Mouse (Mus musculus) neural tube, embryonic 11.5 days (tissue): Measurements from ENCODE around the gene Rpl22. TPM values are rescaled to one million over a fixed set of nuclear protein-coding genes. Genes with fewer than 3 reads are reported as not detected.

Source experiments
- ATAC-seq: fragments of 200-750 bp; cut with Nextera tagmentation; 2 replicates; pipeline ENCODE4 v1.8.0; 2017; ENCODE audit warnings: moderate number of reproducible peaks, mild to moderate bottlenecking, moderate TSS enrichment, moderate library complexity; ENCODE audit not compliant: insufficient read depth, low FRiP score, low TSS enrichment
- DNase-seq: peaks from one replicate; pipeline ENCODE4 v3.0.0-alpha.2; 2015; ENCODE audit warnings: low spot score
- H3K27ac ChIP-seq: fragments of 300-500 bp; sonication (generic); 2 replicates; pipeline ENCODE4 v1.5.1; 2014; ENCODE audit warnings: low read depth, mild to moderate bottlenecking, low read length
- H3K27me3 ChIP-seq: fragments of 300-500 bp; sonication (generic); 2 replicates; pipeline ENCODE4 v1.6.1; 2014; ENCODE audit warnings: mild to moderate bottlenecking, low read length, mixed read lengths; ENCODE audit not compliant: control insufficient read depth, insufficient read depth
- H3K36me3 ChIP-seq: fragments of 300-500 bp; sonication (generic); 2 replicates; pipeline ENCODE4 v1.6.1; 2014; ENCODE audit warnings: mild to moderate bottlenecking, low read length, moderate library complexity, mixed read lengths; ENCODE audit not compliant: control insufficient read depth, insufficient read depth
- H3K4me1 ChIP-seq: fragments of 300-500 bp; sonication (generic); 2 replicates; pipeline ENCODE4 v1.6.1; 2014; ENCODE audit warnings: low read length, mixed read lengths; ENCODE audit not compliant: control insufficient read depth, insufficient read depth
- H3K4me2 ChIP-seq: fragments of 300-500 bp; sonication (generic); 2 replicates; pipeline ENCODE4 v1.6.1; 2014; ENCODE audit warnings: low read depth, mild to moderate bottlenecking, moderate library complexity
- H3K4me3 ChIP-seq: fragments of 300-500 bp; sonication (generic); 2 replicates; pipeline ENCODE4 v1.5.1; 2014; ENCODE audit warnings: low read depth, low read length
- H3K9ac ChIP-seq: fragments of 300-500 bp; sonication (generic); 2 replicates; pipeline ENCODE4 v1.6.1; 2014; ENCODE audit warnings: mild to moderate bottlenecking, low read length
- H3K9me3 ChIP-seq: fragments of 300-500 bp; sonication (generic); 2 replicates; pipeline ENCODE4 v1.6.1; 2016; ENCODE audit warnings: low read length; ENCODE audit not compliant: control insufficient read depth
- WGBS: fragments of 180-500 bp; shearing (Covaris S2); extraction: QIAGEN DNeasy Blood & Tissue Kit; methylation state at CpG from one replicate; pipeline ENCODE4 v1.1.7; 2014; 5-methylcytosine and 5-hydroxymethylcytosine counted together
- polyA plus RNA-seq: library from polyadenylated mRNA; unstranded; fragments of >200 nt; fragmentation: Nextera tagmentation; extraction: Ambion mirVana; gene quantifications from 2 replicates; pipeline ENCODE4 v1.2.1, GENCODE M21; 2014

Gene Rpl22
- polyA plus RNA-seq, 1 experiment from 2014 or later, result 311 TPM

- peaks cover 34% of the 10 kb centered on the region for H3K27me3 ChIP-seq
- no peak overlapping the region for H3K27ac ChIP-seq
- DNase-seq, result no peak
- no peak overlapping the region for H3K4me2 ChIP-seq
- H3K4me3 ChIP-seq, result no peak overlapping the region
- peaks cover 49% of the 10 kb centered on the region for H3K4me1 ChIP-seq
- no peaks in the 10 kb centered on the region for H3K9me3 ChIP-seq
- 41% methylated on average over 10 of the region's 10 CpGs for WGBS
- ATAC-seq, result no peak
- no peaks in the 10 kb centered on the region for H3K36me3 ChIP-seq
- H3K9ac ChIP-seq, result no peak overlapping the region
Observed at GRCm38 (mm10) chr4:152294188-152294929, 31.2 kb upstream of the Rpl22 start.

- Histone ChIP-seq H3K27ac (no peak overlapping the region), H3K4me2 (no peak overlapping the region), H3K9me3 (no peaks in the 10 kb centered on the region), H3K4me1 (peaks cover 40% of the 10 kb centered on the region), H3K9ac (no peak overlapping the region), H3K4me3 (no peak overlapping the region), H3K27me3 (peaks cover 20% of the 10 kb centered on the region), H3K36me3 (no peaks in the 10 kb centered on the region)
- no peak for ATAC-seq
- no peak for DNase-seq
- 57% methylated on average over 4 of the region's 4 CpGs for WGBS
Observed at GRCm38 (mm10) chr4:152295916-152296315, 29.6 kb upstream of the Rpl22 start.

- Histone ChIP-seq H3K4me2 (peak overlapping the region; percentile 37), H3K27me3 (peaks cover 16% of the 10 kb centered on the region), H3K4me1 (peaks cover 36% of the 10 kb centered on the region), H3K4me3 (peak overlapping the region; percentile 92), H3K36me3 (no peaks in the 10 kb centered on the region), H3K9me3 (no peaks in the 10 kb centered on the region), H3K27ac (no peak overlapping the region), H3K9ac (peak overlapping the region; percentile 0; the same call in 1 of the 2 replicates)
- ATAC-seq, result no peak
- 25% methylated on average over 8 of the region's 8 CpGs for WGBS
- no peak for DNase-seq
Observed at GRCm38 (mm10) chr4:152296371-152296770, 29.2 kb upstream of the Rpl22 start.

- H3K36me3 ChIP-seq, result no peaks in the 10 kb centered on the region
- peak within 1 kb of the TSS; percentile 71 for H3K27ac ChIP-seq
- DNase-seq (peak; percentile 100), ATAC-seq (peak; percentile 90)
- no peaks in the 10 kb centered on the region for H3K9me3 ChIP-seq
- peaks cover 31% of the 10 kb centered on the region for H3K4me1 ChIP-seq
- peak within 1 kb of the TSS; percentile 92 for H3K4me3 ChIP-seq
- WGBS, result under 1% methylated on average over 114 of the region's 119 CpGs
- peak within 1 kb of the TSS; percentile 94 for H3K9ac ChIP-seq
- peaks cover 11% of the 10 kb centered on the region; the same call in 1 of the 2 replicates for H3K27me3 ChIP-seq
- H3K4me2 ChIP-seq, result peak within 1 kb of the TSS; percentile 94
Observed at GRCm38 (mm10) chr4:152296874-152297861, 28.4 kb upstream of the Rpl22 start, which contains the start of gene Icmt. Icmt (plus strand) TSS chr4:152297227.

- WGBS, result 89% methylated on average over 14 of the region's 14 CpGs
- DNase-seq (no peak), ATAC-seq (no peak)
- Histone ChIP-seq H3K9ac (no peak overlapping the region), H3K36me3 (no peaks in the 10 kb centered on the region; the same call in 1 of the 2 replicates), H3K9me3 (no peaks in the 10 kb centered on the region), H3K4me2 (no peak overlapping the region), H3K27me3 (peaks cover 7% of the 10 kb centered on the region; the same call in 1 of the 2 replicates), H3K27ac (no peak overlapping the region), H3K4me3 (no peak overlapping the region), H3K4me1 (peaks cover 16% of the 10 kb centered on the region)
Observed at GRCm38 (mm10) chr4:152298836-152299235, 26.7 kb upstream of the Rpl22 start.

GRCm38 (mm10) chr4:152300375-152300774, 25.2 kb upstream of the Rpl22 start:
- Histone ChIP-seq H3K27me3 (peaks cover 6% of the 10 kb centered on the region; the same call in 1 of the 2 replicates), H3K36me3 (no peaks in the 10 kb centered on the region; the same call in 1 of the 2 replicates), H3K4me1 (peaks cover 9% of the 10 kb centered on the region; the same call in 1 of the 2 replicates), H3K4me2 (no peak overlapping the region), H3K9me3 (no peaks in the 10 kb centered on the region), H3K4me3 (no peak overlapping the region), H3K9ac (no peak overlapping the region), H3K27ac (no peak overlapping the region)
- DNase-seq, result no peak
- whole genome bisulfite sequencing, result 93% methylated on average over 8 of the region's 8 CpGs
- ATAC-seq, result no peak

- ATAC-seq, result no peak
- Histone ChIP-seq H3K27me3 (no peaks in the 10 kb centered on the region), H3K4me1 (peaks cover 6% of the 10 kb centered on the region; the same call in 1 of the 2 replicates), H3K4me2 (no peak overlapping the region), H3K4me3 (no peak overlapping the region), H3K9ac (no peak overlapping the region), H3K9me3 (no peaks in the 10 kb centered on the region), H3K36me3 (peaks cover 2% of the 10 kb centered on the region), H3K27ac (no peak overlapping the region)
- 80% methylated on average over 11 of the region's 11 CpGs for WGBS
- DNase-seq, result no peak
Observed at GRCm38 (mm10) chr4:152302012-152302411, 23.5 kb upstream of the Rpl22 start.

- H3K4me3 ChIP-seq, result no peak overlapping the region
- no peaks in the 10 kb centered on the region for H3K27me3 ChIP-seq
- peaks cover 2% of the 10 kb centered on the region for H3K36me3 ChIP-seq
- H3K4me1 ChIP-seq, result peaks cover 2% of the 10 kb centered on the region; the same call in 1 of the 2 replicates
- DNase-seq (no peak), ATAC-seq (no peak)
- no peaks in the 10 kb centered on the region for H3K9me3 ChIP-seq
- 96% methylated on average over 10 of the region's 10 CpGs for WGBS
- H3K27ac ChIP-seq, result no peak overlapping the region
- H3K4me2 ChIP-seq, result no peak overlapping the region
- no peak overlapping the region for H3K9ac ChIP-seq
Observed at GRCm38 (mm10) chr4:152303172-152303571, 22.4 kb upstream of the Rpl22 start.
